Mouse (Mus musculus) bone marrow, adult 2 months (tissue): ENCODE data around the gene Rab3a. TPM values are rescaled to one million over a fixed set of nuclear protein-coding genes. Genes with fewer than 3 reads are reported as not detected.

Experiments
- H3K27ac ChIP-seq: fragments of 200-500 bp; 2 replicates; pipeline ENCODE4 v1.5.1; 2012; ENCODE audit warnings: low read depth, mild to moderate bottlenecking, control low read depth, inconsistent platforms, low read length; ENCODE audit not compliant: control insufficient read depth, poor library complexity, insufficient read depth
- H3K4me1 ChIP-seq: fragments of 200-500 bp; 2 replicates; pipeline ENCODE4 v1.6.1; 2011; ENCODE audit warnings: low read length; ENCODE audit not compliant: control insufficient read depth, insufficient read depth
- H3K4me3 ChIP-seq: fragments of 200-500 bp; replicated peaks from 2 replicates; pipeline ENCODE3; 2011; ENCODE audit warnings: mild to moderate bottlenecking, low read depth, low read length, control low read depth; ENCODE audit not compliant: control insufficient read depth
- CTCF ChIP-seq: fragments of 200-500 bp; IDR thresholded peaks from 2 replicates; pipeline ENCODE4 v1.5.1; 2011; ENCODE audit warnings: low read length, control low read depth; ENCODE audit not compliant: control insufficient read depth, insufficient read depth
- POLR2A ChIP-seq: fragments of 200-500 bp; IDR thresholded peaks from 2 replicates; pipeline ENCODE4 v1.6.1; 2011; ENCODE audit warnings: low read depth, mild to moderate bottlenecking, control low read depth, low read length, borderline replicate concordance; ENCODE audit not compliant: control insufficient read depth
- WGBS: fragments of 180-500 bp; shearing (Covaris S2); methylation state at CpG from one replicate; pipeline ENCODE4 v1.1.7; 2018; 5-methylcytosine and 5-hydroxymethylcytosine counted together
- polyA plus RNA-seq: library from polyadenylated mRNA; stranded (reverse); fragments of >200 nt; gene quantifications from 2 replicates; pipeline ENCODE4 v1.2.4, GENCODE M21; 2011; ENCODE audit warnings: low replicate concordance; ENCODE audit not compliant: missing spikeins, insufficient read depth, insufficient read length

The Rab3a gene
- polyA plus RNA-seq, 1 experiment: 13.3 TPM

DNA sequence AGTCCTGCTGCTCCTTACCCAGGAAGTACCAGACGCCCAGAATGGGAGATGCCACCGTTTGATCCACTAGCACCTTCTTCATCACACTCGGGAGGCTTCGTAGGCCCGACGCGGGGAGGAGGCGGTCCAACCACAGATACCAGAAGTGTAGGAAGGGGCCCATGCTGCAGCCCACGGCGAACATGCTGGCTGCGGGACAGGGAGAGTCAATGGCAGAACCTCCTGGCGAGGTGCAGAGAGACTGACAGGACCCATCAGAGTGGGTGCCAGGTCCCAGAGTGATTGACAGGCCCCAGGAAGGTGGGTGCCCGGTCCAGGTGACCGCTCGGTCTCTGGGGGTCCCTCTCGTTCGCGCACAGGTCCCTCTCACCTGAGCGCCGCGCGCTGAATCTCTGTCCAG lies 5.9 kb downstream of the Rab3a start:
- Histone ChIP-seq H3K4me3 (peak overlapping the region; percentile 70), H3K4me1 (peaks cover 10% of the 10 kb centered on the region), H3K27ac (peak overlapping the region; percentile 87)
- WGBS: under 1% methylated on average over 22 of the region's 22 CpGs
- TF ChIP-seq CTCF (no peak), POLR2A (no peak)

DNA sequence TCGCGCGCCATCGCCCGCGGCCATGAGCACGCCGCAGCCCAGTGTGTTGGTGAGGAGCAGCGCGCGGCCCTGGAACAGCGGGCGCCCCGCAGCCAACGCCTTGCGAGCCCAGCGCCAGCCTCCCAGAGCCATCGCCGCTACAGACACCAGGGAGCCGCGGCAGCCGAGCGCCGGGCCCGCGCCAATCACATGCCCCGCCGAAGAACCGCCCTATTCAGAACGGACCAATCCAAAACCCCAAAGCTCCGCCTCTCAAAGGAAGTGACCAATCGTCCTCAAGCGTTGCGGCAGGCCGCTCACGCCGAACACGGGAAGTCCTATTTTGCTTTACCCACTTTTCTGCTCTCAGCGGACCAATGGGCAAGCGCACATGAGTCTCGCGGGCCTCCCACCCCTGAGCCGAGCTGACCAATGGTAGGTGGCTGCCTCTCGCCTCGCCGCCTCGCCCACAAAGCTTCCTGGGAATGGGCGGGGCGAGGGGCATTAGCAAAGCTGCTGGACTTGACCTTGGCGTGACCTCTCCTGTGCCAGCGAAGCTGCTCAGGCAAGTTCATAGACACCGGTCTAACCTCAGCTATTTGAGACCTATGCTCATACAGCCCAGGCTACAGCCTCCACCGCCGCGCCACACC lies 6.4 kb downstream of the Rab3a start, which contains the start of gene Mpv17l2:
TSS of gene Mpv17l2 (minus strand) at position 172 of the 632 bp plus-strand sequence.
- H3K4me3 ChIP-seq: peak within 1 kb of the TSS; percentile 70
- peak within 1 kb of the TSS; percentile 87 for H3K27ac ChIP-seq
- under 1% methylated on average over 54 of the region's 55 CpGs for WGBS
- peak; percentile 84 for TF ChIP-seq POLR2A
- TF ChIP-seq CTCF: no peak
- peaks cover 12% of the 10 kb centered on the region for H3K4me1 ChIP-seq

DNA sequence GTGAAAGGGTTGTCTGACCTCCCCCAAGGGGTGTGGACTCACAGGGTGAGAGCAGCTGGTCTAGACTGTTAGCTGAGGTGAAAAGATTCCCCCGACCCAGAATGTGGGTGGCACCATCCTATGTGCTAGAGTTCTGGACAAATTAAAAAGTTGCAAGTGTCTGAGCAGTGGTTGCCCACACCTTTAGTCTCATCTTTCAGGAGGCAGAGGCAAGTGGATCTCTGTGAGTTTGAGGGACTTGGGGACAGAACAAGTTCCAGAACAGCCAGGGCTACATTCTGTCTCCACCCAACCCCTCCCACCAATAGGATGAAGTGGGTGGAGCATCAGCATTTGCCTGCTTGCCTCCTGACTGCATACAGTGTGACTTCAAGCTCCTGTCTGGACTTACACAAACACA lies 7.6 kb downstream of the Rab3a start:
- Histone ChIP-seq H3K4me3 (no peak overlapping the region), H3K4me1 (peaks cover 20% of the 10 kb centered on the region), H3K27ac (0 out of 2 replicates have a peak overlapping the region, but pooled peaks have one; percentile 16)
- WGBS: 56% methylated on average over 1 of the region's 1 CpGs
- TF ChIP-seq CTCF (no peak), POLR2A (no peak)

DNA sequence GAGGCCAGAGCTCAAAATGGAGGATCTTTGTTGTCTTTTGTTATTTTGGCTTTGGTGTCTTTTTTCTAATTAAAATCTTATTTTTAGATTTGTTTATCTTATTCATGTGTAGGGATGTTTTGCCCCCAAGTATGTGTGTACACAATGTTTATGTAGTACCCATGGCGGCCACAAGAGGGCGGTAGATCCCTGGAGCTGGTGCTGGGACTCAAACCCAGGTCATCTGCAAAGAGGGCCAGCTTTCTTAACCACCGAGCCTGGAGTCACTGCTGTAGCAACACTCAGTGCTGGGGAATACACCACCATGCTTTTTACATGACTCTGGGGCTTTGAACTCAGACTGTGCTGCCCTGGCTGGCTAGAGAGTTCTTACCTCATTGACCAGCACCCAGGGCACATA lies 8.9 kb downstream of the Rab3a start:
- H3K4me1 ChIP-seq: peaks cover 21% of the 10 kb centered on the region
- H3K4me3 ChIP-seq: no peak overlapping the region
- peak; percentile 86 for TF ChIP-seq CTCF
- no peak for TF ChIP-seq POLR2A
- WGBS: under 1% methylated on average over 3 of the region's 3 CpGs
- peak overlapping the region; percentile 38; the same call in 1 of the 2 replicates for H3K27ac ChIP-seq

DNA sequence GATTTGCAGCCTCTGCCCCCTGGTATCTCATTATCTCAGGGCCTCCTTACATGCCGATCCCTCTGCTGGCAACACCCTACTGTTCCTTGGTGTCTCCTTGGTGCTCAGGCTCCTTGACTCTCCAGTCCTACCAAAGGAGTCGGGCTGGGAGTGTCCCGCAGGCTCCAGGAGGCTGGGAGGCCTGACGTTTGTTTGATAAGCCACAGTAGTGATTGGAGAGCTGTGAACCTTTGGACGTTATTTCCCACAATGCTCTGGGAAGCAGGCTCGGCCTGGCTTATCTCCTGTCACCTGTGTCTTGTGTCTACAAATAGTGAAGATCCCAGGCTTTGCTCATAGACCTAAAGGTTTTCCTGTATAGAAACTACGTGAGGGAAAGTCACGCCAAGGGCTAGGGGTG lies 9.5 kb downstream of the Rab3a start:
- peaks cover 26% of the 10 kb centered on the region for H3K4me1 ChIP-seq
- 59% methylated on average over 8 of the region's 8 CpGs for WGBS
- no peak overlapping the region for H3K4me3 ChIP-seq
- H3K27ac ChIP-seq: peak overlapping the region; percentile 38
- TF ChIP-seq CTCF: no peak

DNA sequence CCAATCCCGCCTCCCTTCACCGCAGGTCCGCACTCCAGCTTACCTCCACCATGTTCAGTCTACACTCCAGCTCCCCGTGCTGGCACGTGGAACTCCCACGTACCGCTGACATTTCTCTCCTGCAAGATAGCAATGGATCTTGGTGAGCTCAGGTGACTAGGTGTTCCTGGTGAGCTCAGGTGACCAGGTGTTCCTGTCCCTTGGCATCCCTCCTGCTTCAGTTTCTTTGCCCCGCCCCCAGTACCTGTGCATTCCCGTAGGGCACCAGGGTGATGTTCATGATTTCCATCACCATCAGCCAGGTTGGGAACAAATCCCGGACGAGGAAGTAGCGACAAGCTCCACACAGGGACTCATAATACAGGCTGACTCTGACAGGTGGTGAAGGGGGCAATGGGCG lies 10.2 kb downstream of the Rab3a start:
- peaks cover 28% of the 10 kb centered on the region for H3K4me1 ChIP-seq
- no peak overlapping the region for H3K4me3 ChIP-seq
- 89% methylated on average over 13 of the region's 13 CpGs for WGBS
- TF ChIP-seq CTCF: no peak
- TF ChIP-seq POLR2A: no peak
- H3K27ac ChIP-seq: peak overlapping the region; percentile 70

DNA sequence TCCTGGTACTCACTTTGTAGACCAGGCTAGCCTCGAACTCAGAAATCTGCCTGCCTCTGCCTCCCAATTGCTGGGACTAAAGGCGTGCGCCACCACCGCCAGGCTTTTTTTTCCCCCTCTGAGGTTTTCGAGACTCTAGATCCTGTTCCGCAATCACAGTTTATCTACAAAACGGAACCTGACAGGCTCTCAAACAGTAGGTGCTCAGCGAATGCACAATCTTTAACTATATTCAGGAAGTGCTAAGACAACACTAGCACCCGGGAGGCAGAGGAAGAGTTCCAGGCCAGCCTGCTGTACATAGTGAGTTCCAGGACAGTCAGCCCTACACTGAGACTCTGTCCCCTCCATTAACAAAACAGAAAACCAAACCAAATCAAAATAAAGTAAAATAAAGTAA lies 10.8 kb downstream of the Rab3a start:
- 30% methylated on average over 9 of the region's 9 CpGs for WGBS
- H3K4me1 ChIP-seq: peaks cover 25% of the 10 kb centered on the region

DNA sequence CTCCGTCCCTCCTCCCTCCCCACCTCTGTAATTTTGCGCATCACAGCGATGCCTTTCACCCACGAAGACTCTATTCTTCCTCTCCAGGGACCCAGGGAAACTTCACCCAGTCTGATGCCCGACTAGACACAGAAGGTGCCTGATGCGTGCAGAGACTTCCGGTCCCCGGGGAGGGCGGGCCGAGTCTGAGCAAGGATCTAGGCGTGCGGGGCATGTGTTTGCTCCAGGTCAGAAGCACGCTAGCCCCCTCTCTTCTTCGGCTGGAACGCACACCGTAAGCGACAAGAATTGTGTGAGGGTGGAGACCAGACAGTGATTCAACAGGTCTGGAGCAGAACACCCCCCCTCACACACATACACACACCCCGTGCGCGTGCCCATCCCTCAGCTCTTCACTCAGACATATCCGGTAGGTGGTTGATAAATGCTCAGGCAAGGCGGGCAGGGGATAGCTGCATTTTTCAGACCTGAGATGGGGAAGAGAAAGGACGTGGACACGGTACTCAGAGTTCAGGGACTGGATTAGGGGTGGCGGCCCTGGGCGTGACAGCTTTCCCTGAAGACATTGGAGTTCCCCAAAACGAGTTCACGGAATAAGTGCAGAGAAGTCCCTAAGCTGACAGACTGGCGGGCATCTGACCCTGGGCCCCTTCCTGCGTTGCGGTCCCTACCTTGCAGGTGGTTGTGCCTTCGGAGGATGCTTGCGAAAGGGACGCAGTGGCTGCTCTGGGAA lies 11.5 kb downstream of the Rab3a start:
- Histone ChIP-seq H3K4me1 (peaks cover 25% of the 10 kb centered on the region), H3K4me3 (peak overlapping the region; percentile 82), H3K27ac (peak overlapping the region; percentile 70)
- TF ChIP-seq POLR2A (peak; percentile 36; the same call in 1 of the 2 replicates), CTCF (no peak)
- 2% methylated on average over 34 of the region's 34 CpGs for WGBS

More for the DNA sequence above, 10.8 kb downstream of the Rab3a start:
- peak overlapping the region; percentile 52 for H3K4me3 ChIP-seq
- TF ChIP-seq POLR2A (no peak), CTCF (no peak)
- H3K27ac ChIP-seq: peak overlapping the region; percentile 70
